Mouse (Mus musculus): ENCODE results near the gene Oscp1. TPM values are rescaled to one million over a fixed set of nuclear protein-coding genes. Genes with fewer than 3 reads are reported as not detected.

Gene Oscp1
- polyA plus RNA-seq, 1 experiment from 2014 or later, result 48.5 TPM

GRCm38 (mm10) chr4:126113943-126114342 is 55.6 kb downstream of the Oscp1 start:
- ATAC-seq, result no peak
- H3K36me3 ChIP-seq (ENCODE audit: control insufficient read depth, insufficient read depth, low read length), result no peaks in the 10 kb centered on the region
- no peak overlapping the region for H3K4me2 ChIP-seq (ENCODE audit: low read length)
- peaks cover 20% of the 10 kb centered on the region for H3K4me1 ChIP-seq (ENCODE audit: control insufficient read depth, insufficient read depth, low read length)
- no peaks in the 10 kb centered on the region for H3K27me3 ChIP-seq (ENCODE audit: control insufficient read depth, insufficient read depth, low read depth, low read length)
- H3K9me3 ChIP-seq (replicated peaks; ENCODE audit: control insufficient read depth, low read length, poor library complexity, severe bottlenecking), result no peaks in the 10 kb centered on the region
- WGBS, result 21% methylated on average over 6 of the region's 6 CpGs
- H3K9ac ChIP-seq (ENCODE audit: low read depth, low read length), result no peak overlapping the region
- H3K27ac ChIP-seq (ENCODE audit: low read length), result no peak overlapping the region
- H3K4me3 ChIP-seq (ENCODE audit: low read depth, low read length), result no peak overlapping the region

GRCm38 (mm10) chr4:126115411-126115810 is 57.0 kb downstream of the Oscp1 start:
- H3K4me1 ChIP-seq (ENCODE audit: control insufficient read depth, insufficient read depth, low read length), result peaks cover 12% of the 10 kb centered on the region
- H3K4me3 ChIP-seq (ENCODE audit: low read depth, low read length), result no peak overlapping the region
- H3K27ac ChIP-seq (ENCODE audit: low read length), result no peak overlapping the region
- H3K4me2 ChIP-seq (ENCODE audit: low read length), result no peak overlapping the region
- H3K9ac ChIP-seq (ENCODE audit: low read depth, low read length), result no peak overlapping the region
- no peaks in the 10 kb centered on the region for H3K9me3 ChIP-seq (replicated peaks; ENCODE audit: control insufficient read depth, low read length, poor library complexity, severe bottlenecking)
- no peaks in the 10 kb centered on the region for H3K36me3 ChIP-seq (ENCODE audit: control insufficient read depth, insufficient read depth, low read length)
- ATAC-seq, result no peak
- no peaks in the 10 kb centered on the region for H3K27me3 ChIP-seq (ENCODE audit: control insufficient read depth, insufficient read depth, low read depth, low read length)
- 84% methylated on average over 9 of the region's 9 CpGs for WGBS

- WGBS, result 78% methylated on average over 6 of the region's 6 CpGs
- no peaks in the 10 kb centered on the region for H3K27me3 ChIP-seq (ENCODE audit: control insufficient read depth, insufficient read depth, low read depth, low read length)
- peaks cover 6% of the 10 kb centered on the region for H3K4me1 ChIP-seq (ENCODE audit: control insufficient read depth, insufficient read depth, low read length)
- no peak overlapping the region for H3K4me2 ChIP-seq (ENCODE audit: low read length)
- peaks cover 4% of the 10 kb centered on the region; the same call in 1 of the 2 replicates for H3K36me3 ChIP-seq (ENCODE audit: control insufficient read depth, insufficient read depth, low read length)
- no peaks in the 10 kb centered on the region for H3K9me3 ChIP-seq (replicated peaks; ENCODE audit: control insufficient read depth, low read length, poor library complexity, severe bottlenecking)
- H3K4me3 ChIP-seq (ENCODE audit: low read depth, low read length), result no peak overlapping the region
- no peak overlapping the region for H3K27ac ChIP-seq (ENCODE audit: low read length)
- no peak for ATAC-seq
- no peak overlapping the region for H3K9ac ChIP-seq (ENCODE audit: low read depth, low read length)
Measured at GRCm38 (mm10) chr4:126115871-126116521, 57.6 kb downstream of the Oscp1 start.

GRCm38 (mm10) chr4:126117116-126117515 is 58.8 kb downstream of the Oscp1 start:
- no peak for ATAC-seq
- H3K36me3 ChIP-seq (ENCODE audit: control insufficient read depth, insufficient read depth, low read length), result peaks cover 7% of the 10 kb centered on the region; the same call in 1 of the 2 replicates
- 0 out of 2 replicates have a peak, but pooled peaks cover 4% of the 10 kb centered on the region for H3K9me3 ChIP-seq (replicated peaks; ENCODE audit: control insufficient read depth, low read length, poor library complexity, severe bottlenecking)
- H3K27ac ChIP-seq (ENCODE audit: low read length), result no peak overlapping the region
- 81% methylated on average over 8 of the region's 8 CpGs for WGBS
- no peak overlapping the region for H3K9ac ChIP-seq (ENCODE audit: low read depth, low read length)
- H3K4me1 ChIP-seq (ENCODE audit: control insufficient read depth, insufficient read depth, low read length), result peaks cover 2% of the 10 kb centered on the region; the same call in 1 of the 2 replicates
- no peak overlapping the region for H3K4me2 ChIP-seq (ENCODE audit: low read length)
- H3K4me3 ChIP-seq (ENCODE audit: low read depth, low read length), result no peak overlapping the region
- H3K27me3 ChIP-seq (ENCODE audit: control insufficient read depth, insufficient read depth, low read depth, low read length), result no peaks in the 10 kb centered on the region

GRCm38 (mm10) chr4:126118651-126119050 is 60.3 kb downstream of the Oscp1 start:
- Histone ChIP-seq H3K9me3 (replicated peaks; ENCODE audit: control insufficient read depth, low read length, poor library complexity, severe bottlenecking) (0 out of 2 replicates have a peak, but pooled peaks cover 4% of the 10 kb centered on the region), H3K4me1 (ENCODE audit: control insufficient read depth, insufficient read depth, low read length) (peaks cover 2% of the 10 kb centered on the region; the same call in 1 of the 2 replicates), H3K9ac (ENCODE audit: low read depth, low read length) (no peak overlapping the region), H3K4me3 (ENCODE audit: low read depth, low read length) (no peak overlapping the region), H3K27me3 (ENCODE audit: control insufficient read depth, insufficient read depth, low read depth, low read length) (no peaks in the 10 kb centered on the region), H3K36me3 (ENCODE audit: control insufficient read depth, insufficient read depth, low read length) (peaks cover 7% of the 10 kb centered on the region; the same call in 1 of the 2 replicates), H3K4me2 (ENCODE audit: low read length) (no peak overlapping the region), H3K27ac (ENCODE audit: low read length) (no peak overlapping the region)
- WGBS, result 77% methylated on average over 4 of the region's 4 CpGs
- no peak for ATAC-seq

GRCm38 (mm10) chr4:126119051-126119450 is 60.7 kb downstream of the Oscp1 start:
- H3K27ac ChIP-seq (ENCODE audit: low read length), result no peak overlapping the region
- 88% methylated on average over 1 of the region's 1 CpGs for WGBS
- H3K9me3 ChIP-seq (replicated peaks; ENCODE audit: control insufficient read depth, low read length, poor library complexity, severe bottlenecking), result 0 out of 2 replicates have a peak, but pooled peaks cover 4% of the 10 kb centered on the region
- H3K36me3 ChIP-seq (ENCODE audit: control insufficient read depth, insufficient read depth, low read length), result peaks cover 7% of the 10 kb centered on the region; the same call in 1 of the 2 replicates
- no peak overlapping the region for H3K9ac ChIP-seq (ENCODE audit: low read depth, low read length)
- H3K4me1 ChIP-seq (ENCODE audit: control insufficient read depth, insufficient read depth, low read length), result peaks cover 2% of the 10 kb centered on the region; the same call in 1 of the 2 replicates
- no peak overlapping the region for H3K4me2 ChIP-seq (ENCODE audit: low read length)
- ATAC-seq, result no peak
- no peak overlapping the region for H3K4me3 ChIP-seq (ENCODE audit: low read depth, low read length)
- H3K27me3 ChIP-seq (ENCODE audit: control insufficient read depth, insufficient read depth, low read depth, low read length), result no peaks in the 10 kb centered on the region

- H3K27ac ChIP-seq (ENCODE audit: low read length), result no peak overlapping the region
Measured at GRCm38 (mm10) chr4:126120052-126120451, 61.7 kb downstream of the Oscp1 start.

GRCm38 (mm10) chr4:126120506-126120905 is 62.1 kb downstream of the Oscp1 start:
- ATAC-seq, result no peak
- H3K27me3 ChIP-seq (ENCODE audit: control insufficient read depth, insufficient read depth, low read depth, low read length), result no peaks in the 10 kb centered on the region
- H3K4me2 ChIP-seq (ENCODE audit: low read length), result no peak overlapping the region
- no peak overlapping the region for H3K9ac ChIP-seq (ENCODE audit: low read depth, low read length)
- H3K27ac ChIP-seq (ENCODE audit: low read length), result no peak overlapping the region
- no peak overlapping the region for H3K4me3 ChIP-seq (ENCODE audit: low read depth, low read length)
- peaks cover 16% of the 10 kb centered on the region for H3K36me3 ChIP-seq (ENCODE audit: control insufficient read depth, insufficient read depth, low read length)
- peaks cover 2% of the 10 kb centered on the region; the same call in 1 of the 2 replicates for H3K4me1 ChIP-seq (ENCODE audit: control insufficient read depth, insufficient read depth, low read length)
- H3K9me3 ChIP-seq (replicated peaks; ENCODE audit: control insufficient read depth, low read length, poor library complexity, severe bottlenecking), result 0 out of 2 replicates have a peak, but pooled peaks cover 4% of the 10 kb centered on the region
- 93% methylated on average over 2 of the region's 2 CpGs for WGBS

More at GRCm38 (mm10) chr4:126120052-126120451, 61.7 kb downstream of the Oscp1 start:
- Histone ChIP-seq H3K4me1 (ENCODE audit: control insufficient read depth, insufficient read depth, low read length) (peaks cover 2% of the 10 kb centered on the region; the same call in 1 of the 2 replicates), H3K4me2 (ENCODE audit: low read length) (no peak overlapping the region), H3K4me3 (ENCODE audit: low read depth, low read length) (no peak overlapping the region), H3K27me3 (ENCODE audit: control insufficient read depth, insufficient read depth, low read depth, low read length) (no peaks in the 10 kb centered on the region), H3K9me3 (replicated peaks; ENCODE audit: control insufficient read depth, low read length, poor library complexity, severe bottlenecking) (0 out of 2 replicates have a peak, but pooled peaks cover 4% of the 10 kb centered on the region), H3K9ac (ENCODE audit: low read depth, low read length) (no peak overlapping the region), H3K36me3 (ENCODE audit: control insufficient read depth, insufficient read depth, low read length) (peaks cover 13% of the 10 kb centered on the region)
- no peak for ATAC-seq
- WGBS, result 92% methylated on average over 5 of the region's 5 CpGs

- no peak overlapping the region for H3K4me2 ChIP-seq (ENCODE audit: low read length)
- H3K27me3 ChIP-seq (ENCODE audit: control insufficient read depth, insufficient read depth, low read depth, low read length), result no peaks in the 10 kb centered on the region
- H3K27ac ChIP-seq (ENCODE audit: low read length), result no peak overlapping the region
- ATAC-seq, result no peak
- WGBS, result 83% methylated on average over 10 of the region's 10 CpGs
- no peak overlapping the region for H3K4me3 ChIP-seq (ENCODE audit: low read depth, low read length)
- H3K9ac ChIP-seq (ENCODE audit: low read depth, low read length), result no peak overlapping the region
- H3K36me3 ChIP-seq (ENCODE audit: control insufficient read depth, insufficient read depth, low read length), result peaks cover 22% of the 10 kb centered on the region
- no peaks in the 10 kb centered on the region for H3K4me1 ChIP-seq (ENCODE audit: control insufficient read depth, insufficient read depth, low read length)
- H3K9me3 ChIP-seq (replicated peaks; ENCODE audit: control insufficient read depth, low read length, poor library complexity, severe bottlenecking), result 0 out of 2 replicates have a peak, but pooled peaks cover 4% of the 10 kb centered on the region
Measured at GRCm38 (mm10) chr4:126123309-126124040, 65.1 kb downstream of the Oscp1 start.
